Mouse (Mus musculus) hindbrain, embryonic 16.5 days (tissue): ENCODE measurements around the gene Pkd1l3. TPM values are rescaled to one million over a fixed set of nuclear protein-coding genes. Genes with fewer than 3 reads are reported as not detected.
A peak's percentile ranks its signal among the peaks of the same experiment; 100 is the strongest.

Source experiments
- ATAC-seq: fragments of 200-750 bp; cut with Nextera tagmentation; 2 replicates; pipeline ENCODE4 v1.8.0; 2017; ENCODE audit warnings: moderate TSS enrichment, moderate library complexity
- H3K27ac ChIP-seq: fragments of 300-500 bp; sonication (generic); 2 replicates; pipeline ENCODE4 v1.5.1; 2014; ENCODE audit warnings: low read depth, mild to moderate bottlenecking, control low read depth, low read length, moderate library complexity
- H3K27me3 ChIP-seq: fragments of 300-500 bp; sonication (generic); replicated peaks from 2 replicates; pipeline ENCODE4 v1.6.1; 2014; ENCODE audit warnings: low read length; ENCODE audit not compliant: control insufficient read depth, insufficient read depth
- H3K36me3 ChIP-seq: fragments of 300-500 bp; sonication (generic); 2 replicates; pipeline ENCODE4 v1.6.1; 2014; ENCODE audit warnings: mild to moderate bottlenecking, low read length, moderate library complexity, mixed read lengths; ENCODE audit not compliant: control insufficient read depth, insufficient read depth
- H3K4me1 ChIP-seq: fragments of 300-500 bp; sonication (generic); 2 replicates; pipeline ENCODE4 v1.6.1; 2014; ENCODE audit warnings: low read depth, low read length; ENCODE audit not compliant: control insufficient read depth, insufficient read depth
- H3K4me2 ChIP-seq: fragments of 300-500 bp; sonication (generic); 2 replicates; pipeline ENCODE4 v1.6.1; 2014; ENCODE audit warnings: mild to moderate bottlenecking, low read length, control low read depth, moderate library complexity
- H3K4me3 ChIP-seq: fragments of 300-500 bp; sonication (generic); 2 replicates; pipeline ENCODE4 v1.5.1; 2014; ENCODE audit warnings: mild to moderate bottlenecking, low read length, control low read depth, moderate library complexity
- H3K9ac ChIP-seq: fragments of 300-500 bp; sonication (generic); 2 replicates; pipeline ENCODE4 v1.6.1; 2014; ENCODE audit warnings: low read depth, mild to moderate bottlenecking, control low read depth, low read length, moderate library complexity
- H3K9me3 ChIP-seq: fragments of 300-500 bp; sonication (generic); 2 replicates; pipeline ENCODE4 v1.6.1; 2014; ENCODE audit warnings: mild to moderate bottlenecking, low read length, moderate library complexity; ENCODE audit not compliant: control insufficient read depth
- WGBS: fragments of 180-500 bp; shearing (Covaris S2); extraction: QIAGEN DNeasy Blood & Tissue Kit; methylation state at CpG from one replicate; pipeline ENCODE4 v1.1.7; 2014; 5-methylcytosine and 5-hydroxymethylcytosine counted together
- polyA plus RNA-seq: library from polyadenylated mRNA; unstranded; fragments of >200 nt; fragmentation: Nextera tagmentation; extraction: Ambion mirVana; gene quantifications from 2 replicates; pipeline ENCODE4 v1.2.1, GENCODE M21; 2015

Gene Pkd1l3
- polyA plus RNA-seq, 1 experiment from 2014 or later: 0.13 TPM

GRCm38 (mm10) chr8:109608271-109609152 is 5.8 kb upstream of the Pkd1l3 start, which contains the start of gene Dhodh:
TSS of gene Dhodh (minus strand) at chr8:109608673.
- WGBS: under 1% methylated on average over 42 of the region's 42 CpGs
- peaks cover 11% of the 10 kb centered on the region for H3K4me1 ChIP-seq
- peak within 1 kb of the TSS; percentile 89 for H3K4me2 ChIP-seq
- ATAC-seq: peak; percentile 99
- peak within 1 kb of the TSS; percentile 75 for H3K9ac ChIP-seq
- no peaks in the 10 kb centered on the region for H3K27me3 ChIP-seq
- peak within 1 kb of the TSS; percentile 94 for H3K27ac ChIP-seq
- no peaks in the 10 kb centered on the region for H3K9me3 ChIP-seq
- H3K36me3 ChIP-seq: peaks cover 2% of the 10 kb centered on the region; the same call in 1 of the 2 replicates
- peak within 1 kb of the TSS; percentile 59 for H3K4me3 ChIP-seq

- Histone ChIP-seq H3K4me3 (peak overlapping the region; percentile 59), H3K36me3 (no peaks in the 10 kb centered on the region; the same call in 1 of the 2 replicates), H3K4me1 (peaks cover 11% of the 10 kb centered on the region), H3K9me3 (no peaks in the 10 kb centered on the region), H3K27me3 (no peaks in the 10 kb centered on the region), H3K27ac (peak overlapping the region; percentile 94), H3K4me2 (peak overlapping the region; percentile 76), H3K9ac (peak overlapping the region; percentile 75)
- ATAC-seq: no peak
- WGBS: 20% methylated on average over 5 of the region's 5 CpGs
Observed at GRCm38 (mm10) chr8:109609153-109609502, 5.2 kb upstream of the Pkd1l3 start.

GRCm38 (mm10) chr8:109615569-109615968 is 1.3 kb downstream of the Pkd1l3 start:
- WGBS: 91% methylated on average over 3 of the region's 3 CpGs
- H3K4me1 ChIP-seq: no peaks in the 10 kb centered on the region
- H3K9ac ChIP-seq: no peak overlapping the region
- H3K27me3 ChIP-seq: no peaks in the 10 kb centered on the region
- H3K4me3 ChIP-seq: no peak overlapping the region
- H3K36me3 ChIP-seq: no peaks in the 10 kb centered on the region
- no peak overlapping the region for H3K27ac ChIP-seq
- ATAC-seq: no peak
- no peaks in the 10 kb centered on the region for H3K9me3 ChIP-seq
- no peak overlapping the region for H3K4me2 ChIP-seq

- Histone ChIP-seq H3K27ac (no peak overlapping the region), H3K4me2 (no peak overlapping the region), H3K4me3 (no peak overlapping the region), H3K36me3 (no peaks in the 10 kb centered on the region), H3K27me3 (no peaks in the 10 kb centered on the region), H3K4me1 (no peaks in the 10 kb centered on the region), H3K9me3 (peaks cover 2% of the 10 kb centered on the region; the same call in 1 of the 2 replicates), H3K9ac (no peak overlapping the region)
- no peak for ATAC-seq
- 69% methylated on average over 6 of the region's 6 CpGs for WGBS
Observed at GRCm38 (mm10) chr8:109628638-109629037, 14.3 kb downstream of the Pkd1l3 start.

GRCm38 (mm10) chr8:109632498-109632897 is 18.2 kb downstream of the Pkd1l3 start:
- H3K27ac ChIP-seq: no peak overlapping the region
- no peaks in the 10 kb centered on the region for H3K4me1 ChIP-seq
- no peak overlapping the region for H3K9ac ChIP-seq
- no peak overlapping the region for H3K4me2 ChIP-seq
- no peaks in the 10 kb centered on the region for H3K9me3 ChIP-seq
- H3K27me3 ChIP-seq: no peaks in the 10 kb centered on the region
- no peak overlapping the region for H3K4me3 ChIP-seq
- H3K36me3 ChIP-seq: no peaks in the 10 kb centered on the region
- WGBS: 71% methylated on average over 5 of the region's 5 CpGs
- no peak for ATAC-seq

GRCm38 (mm10) chr8:109635146-109635545 is 20.8 kb downstream of the Pkd1l3 start:
- H3K36me3 ChIP-seq: no peaks in the 10 kb centered on the region
- no peak for ATAC-seq
- H3K9ac ChIP-seq: no peak overlapping the region
- H3K9me3 ChIP-seq: no peaks in the 10 kb centered on the region
- H3K4me1 ChIP-seq: no peaks in the 10 kb centered on the region
- 88% methylated on average over 8 of the region's 8 CpGs for WGBS
- H3K4me3 ChIP-seq: no peak overlapping the region
- H3K27me3 ChIP-seq: no peaks in the 10 kb centered on the region
- no peak overlapping the region for H3K27ac ChIP-seq
- H3K4me2 ChIP-seq: no peak overlapping the region

DNA sequence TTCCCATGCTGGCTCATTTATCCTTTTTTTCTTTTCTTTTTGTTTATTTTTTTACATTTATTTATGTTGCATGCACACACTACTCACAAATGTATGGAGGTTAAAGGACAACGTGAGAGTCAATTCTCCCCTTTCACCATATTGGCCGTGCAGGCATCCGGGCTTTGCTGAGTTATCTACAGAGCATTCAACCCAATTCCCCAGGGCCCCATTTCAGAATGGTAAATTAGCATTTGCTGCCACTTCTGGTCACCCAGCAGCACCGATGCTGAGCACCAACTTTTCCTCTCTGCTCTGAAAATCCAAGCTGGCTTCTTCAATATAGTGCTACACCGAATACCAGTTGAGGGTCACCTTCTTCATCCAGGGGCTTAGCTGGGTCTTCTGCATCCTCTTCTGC is 24.5 kb downstream of the Pkd1l3 start:
- Histone ChIP-seq H3K4me3 (no peak overlapping the region), H3K27me3 (no peaks in the 10 kb centered on the region), H3K4me2 (no peak overlapping the region), H3K9me3 (no peaks in the 10 kb centered on the region), H3K27ac (no peak overlapping the region), H3K36me3 (no peaks in the 10 kb centered on the region), H3K4me1 (no peaks in the 10 kb centered on the region), H3K9ac (no peak overlapping the region)
- ATAC-seq: no peak
- 73% methylated on average over 5 of the region's 5 CpGs for WGBS

DNA sequence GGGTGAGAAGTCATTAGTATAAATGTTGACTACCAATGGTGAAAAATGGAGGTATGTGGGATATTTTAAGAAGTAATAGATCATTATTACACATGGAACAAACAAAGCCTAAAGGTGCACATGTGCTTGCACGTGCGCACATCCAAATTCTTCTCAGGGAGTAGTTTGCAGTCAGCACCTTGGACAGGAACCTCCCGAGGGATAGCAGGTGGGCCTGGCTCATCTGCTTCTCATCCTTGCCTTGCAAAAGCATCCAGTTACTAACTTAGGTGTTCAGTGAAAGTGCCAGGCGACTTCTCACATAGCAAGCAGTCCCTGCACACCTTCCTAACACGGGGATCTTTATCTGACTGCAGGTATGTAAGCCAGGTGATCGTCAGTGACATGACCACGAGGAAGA is 26.1 kb downstream of the Pkd1l3 start:
- 67% methylated on average over 7 of the region's 7 CpGs for WGBS
- Histone ChIP-seq H3K4me2 (no peak overlapping the region), H3K4me1 (no peaks in the 10 kb centered on the region), H3K27me3 (no peaks in the 10 kb centered on the region), H3K9me3 (no peaks in the 10 kb centered on the region), H3K27ac (no peak overlapping the region), H3K9ac (no peak overlapping the region), H3K4me3 (no peak overlapping the region), H3K36me3 (no peaks in the 10 kb centered on the region)
- no peak for ATAC-seq

DNA sequence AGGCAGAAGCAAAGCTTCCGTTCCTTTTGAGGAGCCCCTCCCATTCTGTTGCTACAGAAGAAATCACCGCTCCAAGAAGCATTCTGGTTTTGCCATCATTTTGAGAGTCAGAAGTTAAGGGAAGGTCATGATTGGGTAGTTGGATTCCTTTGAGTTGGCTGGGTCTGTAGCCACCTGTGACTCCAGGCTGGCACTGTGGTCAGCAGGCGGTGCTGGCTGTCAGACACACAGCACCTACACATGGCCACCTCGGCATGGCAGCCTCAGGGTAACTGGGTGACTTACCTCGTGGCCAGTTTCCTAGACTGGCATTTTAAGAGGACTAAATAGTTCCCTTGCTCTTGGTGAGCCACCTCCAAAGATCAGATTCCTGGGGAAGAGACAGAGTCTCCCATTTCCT is 26.9 kb downstream of the Pkd1l3 start:
- no peak for ATAC-seq

More for the DNA sequence above, 26.9 kb downstream of the Pkd1l3 start:
- Histone ChIP-seq H3K36me3 (no peaks in the 10 kb centered on the region), H3K9ac (no peak overlapping the region), H3K27me3 (no peaks in the 10 kb centered on the region), H3K4me1 (no peaks in the 10 kb centered on the region), H3K27ac (no peak overlapping the region), H3K4me3 (no peak overlapping the region), H3K4me2 (no peak overlapping the region), H3K9me3 (no peaks in the 10 kb centered on the region)
- 82% methylated on average over 5 of the region's 5 CpGs for WGBS
